Mouse (Mus musculus) gastrocnemius, adult 18-20 months (tissue): Measurements from ENCODE around the gene Olfr731. TPM values are rescaled to one million over a fixed set of nuclear protein-coding genes. Genes with fewer than 3 reads are reported as not detected.

Experiments used
- DNase-seq: peaks from one replicate; pipeline ENCODE4 v3.0.0; 2021; ENCODE audit warnings: low spot score
- long read RNA-seq, 2 experiments: library from polyadenylated mRNA; stranded (forward); transcript quantifications; one replicate each; pipeline ENCODE4 v2.0.0; 2021
- total RNA-seq, 2 experiments: library from RNA; stranded (reverse); gene quantifications; 2 replicates each; pipeline ENCODE4 v1.2.3; 2021

Olfr731 gene
- total RNA-seq, result not detected
- long read RNA-seq, experiment 1, result 0 reads
- long read RNA-seq, experiment 2, result 0 reads

- DNase-seq, result no peak
Measured at GRCm38 (mm10) chr14:50241766-50242165, at the start of gene Olfr731. TSS of gene Olfr731 (minus strand) at chr14:50241866.

GRCm38 (mm10) chr14:50284106-50284505 lies 42.4 kb upstream of the Olfr731 start, which contains the start of gene Olfr732:
TSS of gene Olfr732 (minus strand) at chr14:50284206.
- DNase-seq, result no peak

- no peak for DNase-seq
Measured at GRCm38 (mm10) chr14:50188098-50188497, 53.6 kb downstream of the Olfr731 start, which contains the start of gene Olfr730. TSS of gene Olfr730 (minus strand) at chr14:50188198.

Other genes with a start within 250 kb of the Olfr731 start
- not detected for gene Olfr725, start 201.5 kb downstream of the Olfr731 start, total RNA-seq
- gene Olfr726, start 150.9 kb downstream of the Olfr731 start, total RNA-seq, result not detected
- gene Olfr727, start 118.7 kb downstream of the Olfr731 start, total RNA-seq, result not detected
- not detected for gene Olfr728, start 99.2 kb downstream of the Olfr731 start, total RNA-seq
- not detected for gene Olfr729, start 89.0 kb downstream of the Olfr731 start, total RNA-seq
- gene Olfr730, start 53.7 kb downstream of the Olfr731 start, total RNA-seq, result not detected
- not detected for gene Olfr732, start 42.3 kb upstream of the Olfr731 start, total RNA-seq
- gene Olfr733, start 59.7 kb upstream of the Olfr731 start, total RNA-seq, result not detected
- not detected for gene Olfr734, start 84.9 kb upstream of the Olfr731 start, total RNA-seq
- not detected for gene Olfr735, start 107.0 kb upstream of the Olfr731 start, total RNA-seq
- gene Tlr11, start 116.0 kb upstream of the Olfr731 start, total RNA-seq, result not detected
- not detected for gene Olfr736, start 139.3 kb upstream of the Olfr731 start, total RNA-seq
- not detected for gene Olfr738, start 165.7 kb upstream of the Olfr731 start, total RNA-seq
- not detected for gene Olfr739, start 176.8 kb upstream of the Olfr731 start, total RNA-seq
- gene Olfr740, start 203.7 kb upstream of the Olfr731 start, total RNA-seq, result not detected
- not detected for gene Olfr741, start 230.9 kb upstream of the Olfr731 start, total RNA-seq